Mouse (Mus musculus) adrenal gland, postnatal 36 days (tissue): ENCODE results near the gene Lpar3. TPM values are rescaled to one million over a fixed set of nuclear protein-coding genes. Genes with fewer than 3 reads are reported as not detected.
"Not testable (repeated sequence)": the region's sequence is repeated elsewhere in the genome, so short reads cannot be mapped to it uniquely, and the experiment has no call there.

ENCODE experiments used
- DNase-seq, 2 experiments: peaks; one replicate each; pipeline ENCODE4 v3.0.0; 2021; ENCODE audit warnings: mixed read lengths in 1 of 2
- total RNA-seq, 2 experiments: library from RNA; stranded (reverse); gene quantifications; 2 replicates each; pipeline ENCODE4 v1.2.3; 2021

The Lpar3 gene
- total RNA-seq, 2 experiments from 2014 or later, result 0.30 to 0.33 TPM

- DNase-seq, result not testable (repeated sequence)
These were observed 11.0 kb upstream of the Lpar3 start for GRCm38 (mm10) chr3:146209759-146210158.

- no peak for DNase-seq
These were observed 9.5 kb upstream of the Lpar3 start for GRCm38 (mm10) chr3:146211141-146211747.

DNA sequence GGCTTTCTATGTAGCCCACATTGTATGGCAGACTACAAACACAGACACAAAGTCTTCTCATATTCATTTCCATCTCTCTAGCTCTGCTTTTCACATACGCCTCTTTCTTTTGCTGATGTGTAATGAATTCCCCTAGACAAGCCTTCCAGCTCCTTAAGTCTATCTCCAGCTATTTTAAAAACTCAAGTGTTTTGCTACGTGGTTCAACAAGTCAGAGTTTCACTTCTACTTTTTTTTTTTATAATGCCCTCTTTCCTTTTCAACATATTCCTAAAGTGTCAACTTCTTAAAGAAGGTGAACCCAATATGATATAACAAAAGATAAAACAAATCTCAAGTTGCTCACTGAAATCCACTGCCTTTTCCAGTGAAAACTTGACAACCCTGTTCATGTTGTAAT, 8.8 kb upstream of the Lpar3 start:
- no peak for DNase-seq

GRCm38 (mm10) chr3:146213336-146213735, 7.4 kb upstream of the Lpar3 start:
- DNase-seq, result no peak

DNA sequence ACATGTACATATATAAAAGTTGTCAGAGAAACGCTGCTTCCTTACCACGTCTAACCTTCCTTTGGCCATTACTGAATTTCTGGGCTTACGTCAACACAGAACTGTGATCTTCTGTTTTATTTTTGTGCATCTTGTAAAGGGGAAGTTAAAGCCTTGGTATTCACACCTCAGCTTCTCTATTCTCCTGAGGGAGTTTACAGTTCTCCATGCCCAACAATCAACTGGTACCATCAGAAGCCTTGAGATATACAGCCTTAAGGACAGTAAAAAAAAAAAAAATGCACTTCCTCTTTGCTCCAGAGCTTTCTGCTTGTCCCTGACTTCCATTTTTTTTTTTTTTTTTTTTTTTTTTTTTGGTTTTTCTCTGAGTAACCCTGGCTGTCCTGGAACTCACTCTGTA, 4.2 kb upstream of the Lpar3 start:
- no peak for DNase-seq

- no peak for DNase-seq
These were observed 3.5 kb downstream of the Lpar3 start for GRCm38 (mm10) chr3:146224271-146224670.

DNA sequence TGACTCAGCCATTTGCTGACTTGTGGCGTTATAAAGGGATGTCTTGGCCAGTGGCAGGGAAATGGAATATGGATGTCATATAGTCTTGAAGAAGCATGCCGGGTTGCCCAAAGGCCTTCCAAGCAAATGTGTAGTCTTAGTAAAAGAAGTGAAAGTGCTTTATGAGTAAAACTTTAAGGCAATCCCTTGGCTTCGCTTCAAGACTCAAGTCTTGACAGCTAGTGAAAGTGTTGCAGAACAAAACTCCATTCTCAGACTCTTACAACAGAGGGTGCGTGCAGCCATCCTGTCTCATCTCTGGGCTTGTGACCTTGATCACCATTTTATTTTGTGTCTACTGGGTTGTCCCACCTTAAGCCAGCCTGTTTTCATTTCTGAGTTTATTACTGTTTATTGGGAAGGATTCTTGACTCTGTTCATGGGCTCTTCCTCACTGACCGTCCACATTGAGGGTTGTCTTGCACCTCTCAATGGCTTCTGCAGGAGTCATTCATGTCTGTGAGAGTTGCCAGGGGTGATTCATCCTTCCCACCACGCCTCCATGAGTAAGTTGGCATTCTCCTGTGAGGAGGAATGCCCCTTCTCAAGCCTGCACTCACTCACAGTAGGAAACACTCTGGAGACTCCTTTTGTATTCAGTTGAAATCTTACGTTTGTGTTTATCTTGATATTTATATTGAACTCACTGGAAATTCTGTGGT, 4.4 kb downstream of the Lpar3 start:
- DNase-seq, result peak; percentile 72 to 74

GRCm38 (mm10) chr3:146227427-146227826, 6.7 kb downstream of the Lpar3 start:
- no peak for DNase-seq

DNA sequence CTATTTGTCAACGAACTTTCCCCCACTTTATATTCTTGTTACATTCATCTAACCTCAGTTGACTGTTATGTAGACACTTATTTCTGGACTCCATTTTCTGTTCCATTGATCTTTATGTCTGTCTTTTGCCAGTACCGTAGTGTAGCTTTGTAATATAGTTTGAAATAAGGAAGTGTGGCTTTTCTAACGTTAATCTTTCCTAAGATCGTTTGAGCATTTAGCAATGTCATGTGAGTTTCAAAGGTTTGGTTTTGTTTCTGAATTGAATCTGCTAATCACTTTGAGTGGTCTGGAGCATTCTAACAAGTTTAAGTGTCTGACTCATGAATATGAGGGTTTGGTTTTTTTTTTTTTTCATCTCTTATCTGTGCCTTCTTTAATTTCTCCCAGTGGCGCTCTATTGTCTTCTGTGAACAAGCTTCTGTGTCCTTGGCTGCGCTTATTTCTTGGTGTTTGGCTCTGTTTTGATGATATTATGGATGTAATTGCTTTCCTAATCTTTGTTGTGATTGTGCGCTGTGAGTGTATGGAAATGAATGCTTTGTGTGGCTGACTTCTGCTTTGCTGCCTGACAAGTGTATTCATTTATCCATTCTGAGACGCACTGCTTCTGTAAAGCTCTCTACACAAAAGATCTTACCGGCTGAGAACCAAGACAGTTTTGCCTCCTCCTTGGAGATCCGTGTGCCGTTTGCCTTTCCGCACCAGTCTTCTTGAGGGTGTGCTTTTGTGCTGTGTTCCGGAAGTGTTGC, 8.0 kb downstream of the Lpar3 start:
- DNase-seq, result no peak

DNA sequence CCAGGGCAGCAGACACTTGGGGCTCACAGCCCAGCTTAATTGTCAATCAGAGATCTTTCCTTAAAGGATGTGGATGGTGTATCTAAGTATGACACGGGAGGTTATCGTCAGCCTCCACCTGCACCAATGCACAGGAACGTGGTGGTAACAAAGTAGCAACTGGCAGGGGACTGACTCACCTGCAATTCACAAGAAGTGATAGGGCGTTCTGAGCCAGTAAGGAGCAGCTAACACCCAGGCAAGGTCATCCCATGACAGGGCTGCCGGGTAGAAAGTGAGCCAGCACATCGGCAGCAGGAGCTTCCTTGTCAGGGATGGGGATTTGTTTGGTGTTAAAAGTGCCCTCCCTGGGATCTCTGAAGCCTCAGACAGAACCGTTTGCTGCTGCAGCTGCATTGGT, 11.9 kb downstream of the Lpar3 start:
- DNase-seq, result no peak

- no peak for DNase-seq
These were observed 13.0 kb downstream of the Lpar3 start for GRCm38 (mm10) chr3:146233741-146234140.

DNA sequence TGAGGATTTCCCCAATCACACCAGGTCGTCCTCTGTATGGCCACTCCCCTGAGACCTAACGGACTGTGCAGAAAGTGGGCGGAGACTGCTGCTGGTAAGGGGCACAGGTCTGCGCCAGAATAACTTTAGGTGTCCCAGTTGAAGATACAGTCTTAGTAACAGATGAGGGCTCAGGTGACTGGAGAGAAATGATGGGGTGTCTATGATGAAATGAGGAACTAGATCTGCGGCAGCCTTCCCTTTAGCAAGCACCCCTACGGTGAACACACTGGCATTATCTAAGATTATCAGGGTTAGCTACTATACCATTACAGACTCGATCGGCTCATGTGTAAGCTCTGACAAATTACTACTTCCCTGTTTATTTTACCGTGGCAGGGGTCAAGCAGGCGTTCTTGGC, 13.8 kb downstream of the Lpar3 start:
- DNase-seq, result no peak

- DNase-seq, result no peak
These were observed 15.5 kb downstream of the Lpar3 start for GRCm38 (mm10) chr3:146236280-146236679.

DNA sequence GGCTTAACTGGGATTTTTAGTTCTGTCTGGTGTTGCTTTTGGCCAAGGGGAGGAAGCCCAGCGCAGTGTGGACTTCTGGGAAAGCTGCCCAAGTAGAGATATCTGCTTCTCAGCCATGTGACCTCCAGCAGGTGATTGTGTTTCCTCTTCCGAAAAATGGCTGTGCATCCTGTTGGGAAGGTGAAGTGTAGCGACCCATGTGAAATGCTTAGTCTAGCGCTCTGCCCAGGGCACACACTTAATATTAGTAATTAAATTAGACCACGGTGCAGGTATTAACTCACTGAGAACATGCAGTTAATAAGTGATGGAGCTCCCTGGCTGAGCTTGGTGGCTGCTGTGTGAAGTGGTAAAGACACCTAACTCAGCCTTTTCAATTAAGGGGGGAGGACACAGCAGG, 16.9 kb downstream of the Lpar3 start:
- DNase-seq, result no peak

- DNase-seq, result no peak
These were observed 23.9 kb downstream of the Lpar3 start for GRCm38 (mm10) chr3:146244630-146245029.

GRCm38 (mm10) chr3:146246557-146246956, 25.8 kb downstream of the Lpar3 start:
- DNase-seq, result no peak

- no peak for DNase-seq
These were observed 26.2 kb downstream of the Lpar3 start for GRCm38 (mm10) chr3:146246992-146247391.

DNA sequence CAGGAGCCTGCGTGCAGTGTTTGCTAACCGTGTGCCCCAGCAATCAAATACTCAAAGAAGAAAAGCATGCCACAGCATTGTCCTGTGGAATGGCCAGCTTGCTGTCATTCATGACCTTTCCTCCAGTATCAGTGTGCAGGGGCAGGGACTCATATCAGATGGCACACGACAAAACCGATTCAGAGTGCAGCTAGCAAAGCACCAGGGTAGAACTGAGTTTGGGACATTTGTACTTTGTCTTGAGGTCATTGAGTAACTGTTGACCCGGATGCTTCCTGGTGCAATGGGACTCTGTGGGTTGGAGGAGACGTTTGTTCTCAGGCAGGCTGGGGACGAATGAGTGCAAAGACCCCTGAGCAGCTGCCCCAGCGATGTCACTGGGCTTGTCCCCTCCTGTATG, 29.1 kb downstream of the Lpar3 start:
- no peak for DNase-seq

- DNase-seq, result peak; percentile 50 to 70
These were observed 31.0 kb downstream of the Lpar3 start for GRCm38 (mm10) chr3:146251771-146252170.

DNA sequence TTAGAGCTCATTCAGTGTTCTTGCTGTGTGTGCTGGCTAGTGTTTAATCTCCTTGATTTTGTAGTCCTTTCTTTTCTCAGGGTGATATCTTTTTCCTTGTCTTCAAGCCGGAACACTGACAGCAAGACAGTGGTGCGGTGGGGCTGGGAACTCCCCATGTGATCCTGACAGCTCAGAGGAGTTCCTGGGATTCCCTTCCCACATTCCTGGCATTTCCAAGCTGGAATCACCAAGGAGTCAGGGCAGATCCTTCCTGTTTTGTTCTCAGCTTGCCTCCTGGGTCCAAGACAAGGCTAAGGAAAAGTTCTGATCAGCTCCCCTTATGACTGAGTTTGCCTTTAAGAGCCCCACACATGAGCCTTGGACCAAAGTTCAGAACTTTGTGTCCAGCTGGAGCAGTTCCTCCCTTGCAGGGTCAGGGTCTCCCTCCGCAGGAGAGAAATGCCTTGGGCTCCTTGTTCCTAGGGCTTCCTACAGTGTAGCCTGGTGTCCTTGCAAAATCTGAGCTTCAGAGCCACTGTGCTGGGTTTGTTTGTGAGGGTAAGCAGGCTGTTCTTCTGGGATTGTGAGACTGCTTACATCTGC, 33.1 kb downstream of the Lpar3 start:
- no peak for DNase-seq

- DNase-seq, result no peak
These were observed 34.4 kb downstream of the Lpar3 start for GRCm38 (mm10) chr3:146255123-146255522.

GRCm38 (mm10) chr3:146257483-146258122, 36.8 kb downstream of the Lpar3 start:
- no peak for DNase-seq
